Mouse (Mus musculus): ENCODE measurements around the gene Tmprss11e.

DNA sequence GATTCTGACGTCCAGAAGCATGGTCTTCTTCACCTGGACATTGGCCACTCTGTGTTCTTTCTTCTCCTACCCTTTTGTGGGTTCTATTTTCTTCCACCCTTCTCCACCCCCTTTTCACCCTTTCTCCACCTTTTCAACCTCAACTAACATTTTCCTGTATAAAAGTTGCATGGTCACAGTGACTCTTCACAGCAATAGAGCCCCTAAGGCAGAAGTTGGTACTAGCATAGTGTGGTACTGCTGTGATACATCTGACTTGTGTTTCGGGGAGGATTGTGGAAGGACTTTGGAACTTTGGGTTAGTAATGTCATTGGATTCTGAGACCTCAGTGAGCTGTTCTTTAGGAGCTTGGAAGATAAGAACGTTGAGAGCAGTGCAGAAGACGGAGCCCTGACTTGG, 46.6 kb upstream of the Tmprss11e start:
- TF ChIP-seq GATA1 (IDR thresholded peaks at IDR 0.05; ENCODE audit: low read length) (no peak), TAL1 (IDR thresholded peaks at IDR 0.05; ENCODE audit: low read length) (no peak)

Data from erythroblast, embryonic 14.5 days (primary cell).